Mouse (Mus musculus) induced T-regulatory cell, adult 2 months (primary cell): ENCODE data around the gene Dazap1.
A peak's percentile ranks its signal among the peaks of the same experiment; 100 is the strongest.

Experiments used
- DNase-seq: peaks from one replicate; pipeline ENCODE4 v3.0.0-alpha.2; 2012; ENCODE audit warnings: low read depth

Dazap1 gene

DNA sequence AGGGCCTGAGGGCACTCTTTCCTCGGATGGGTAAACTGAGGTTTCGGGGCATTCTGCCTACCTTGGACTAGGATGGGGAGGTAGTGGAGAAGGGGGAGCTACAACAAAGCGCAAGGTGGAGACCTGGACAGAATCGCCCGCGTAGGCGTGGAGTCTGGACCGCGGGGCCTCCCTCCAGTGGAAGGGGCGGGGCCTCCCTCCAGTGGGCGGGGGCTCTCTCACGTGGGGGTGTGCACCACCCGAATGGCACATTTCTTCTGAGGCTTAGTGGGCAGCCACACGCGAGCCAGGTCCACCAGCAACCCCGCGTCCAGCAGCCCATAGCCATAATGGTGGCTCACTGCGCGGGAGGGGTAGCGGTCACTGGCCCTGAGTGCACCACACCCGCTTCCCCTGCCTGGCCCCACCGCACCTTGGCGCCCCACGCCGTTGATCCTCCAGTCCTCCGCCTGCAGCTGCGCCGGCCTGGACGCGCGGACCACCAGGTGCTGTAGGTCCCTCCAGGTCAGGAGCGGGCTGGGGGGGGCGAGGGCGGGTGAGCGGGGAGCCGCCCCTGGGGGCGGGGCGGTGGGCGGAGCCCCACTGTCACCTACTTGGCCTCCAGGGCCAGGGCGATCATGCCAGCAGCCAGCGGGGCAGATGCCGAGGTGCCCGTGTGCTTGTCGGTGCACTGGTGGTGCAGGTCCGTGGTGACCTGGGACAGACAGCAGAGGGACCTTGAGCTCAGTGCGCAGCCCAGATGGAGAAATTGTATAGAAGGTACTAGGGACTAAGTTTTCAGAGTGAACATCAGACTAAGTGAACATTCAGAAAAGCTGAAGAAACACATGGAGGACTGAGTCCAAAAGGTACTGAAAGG is 62.2 kb downstream of the Dazap1 start:
- DNase-seq: peak; percentile 85

DNA sequence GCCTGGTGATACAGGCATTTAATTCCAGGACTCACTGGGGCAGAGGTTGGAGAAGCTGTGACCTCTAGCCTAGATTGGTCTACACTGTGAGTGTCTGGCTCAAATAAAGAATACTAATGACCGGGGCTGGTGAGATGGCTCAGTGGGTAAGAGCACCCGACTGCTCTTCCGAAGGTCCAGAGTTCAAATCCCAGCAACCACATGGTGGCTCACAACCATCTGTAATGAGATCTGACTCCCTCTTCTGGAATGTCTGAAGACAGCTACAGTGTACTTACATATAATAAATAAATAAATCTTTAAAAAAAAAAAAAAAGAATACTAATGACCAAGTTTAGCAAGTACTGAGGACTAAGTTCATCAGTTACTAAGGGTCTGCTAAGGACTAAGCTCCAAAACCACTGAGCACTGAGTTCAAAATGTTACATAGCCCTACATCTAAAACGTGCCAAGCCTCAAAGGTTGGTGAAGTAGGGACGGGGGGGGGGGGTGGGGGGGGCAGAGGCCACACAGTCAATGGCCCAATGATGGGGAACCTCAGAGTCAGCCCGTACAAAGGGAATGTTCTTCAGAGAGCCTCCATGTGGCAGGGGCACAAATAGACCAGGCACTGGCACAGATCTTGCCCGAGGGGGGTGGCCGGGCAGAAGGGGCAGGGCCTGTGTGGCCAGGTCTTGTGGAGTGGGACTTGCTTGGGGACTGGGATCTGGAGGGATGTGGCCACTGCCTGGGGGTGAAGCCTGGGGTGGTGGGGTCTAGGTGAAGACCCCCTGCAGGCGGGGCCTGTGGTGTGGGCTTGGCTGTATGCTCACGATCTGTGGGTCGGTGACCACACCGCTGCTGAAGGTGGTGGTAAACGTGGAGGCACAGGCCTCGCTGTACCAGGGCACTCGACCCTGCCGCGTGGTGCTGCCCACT is 63.1 kb downstream of the Dazap1 start:
- no peak for DNase-seq

DNA sequence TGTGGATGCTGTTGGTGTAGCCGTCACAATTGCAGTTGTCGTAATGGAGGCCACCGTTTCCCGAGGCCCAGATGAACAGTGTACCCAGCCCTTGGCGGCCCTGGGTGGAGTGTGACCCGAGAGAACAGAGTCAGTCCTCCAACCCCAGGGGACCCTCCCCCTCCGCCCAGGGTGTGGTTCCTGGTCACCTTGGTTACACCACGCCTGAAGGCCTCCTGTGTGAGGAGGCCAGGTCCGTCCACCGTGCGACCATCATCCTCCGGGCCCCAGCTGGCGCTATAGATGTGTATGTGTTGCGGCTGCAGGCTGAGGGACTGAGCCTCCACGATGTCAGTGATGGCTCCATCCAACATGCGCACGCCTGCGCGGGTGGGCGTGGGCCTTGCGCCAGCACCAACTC is 63.8 kb downstream of the Dazap1 start:
- DNase-seq: no peak

DNA sequence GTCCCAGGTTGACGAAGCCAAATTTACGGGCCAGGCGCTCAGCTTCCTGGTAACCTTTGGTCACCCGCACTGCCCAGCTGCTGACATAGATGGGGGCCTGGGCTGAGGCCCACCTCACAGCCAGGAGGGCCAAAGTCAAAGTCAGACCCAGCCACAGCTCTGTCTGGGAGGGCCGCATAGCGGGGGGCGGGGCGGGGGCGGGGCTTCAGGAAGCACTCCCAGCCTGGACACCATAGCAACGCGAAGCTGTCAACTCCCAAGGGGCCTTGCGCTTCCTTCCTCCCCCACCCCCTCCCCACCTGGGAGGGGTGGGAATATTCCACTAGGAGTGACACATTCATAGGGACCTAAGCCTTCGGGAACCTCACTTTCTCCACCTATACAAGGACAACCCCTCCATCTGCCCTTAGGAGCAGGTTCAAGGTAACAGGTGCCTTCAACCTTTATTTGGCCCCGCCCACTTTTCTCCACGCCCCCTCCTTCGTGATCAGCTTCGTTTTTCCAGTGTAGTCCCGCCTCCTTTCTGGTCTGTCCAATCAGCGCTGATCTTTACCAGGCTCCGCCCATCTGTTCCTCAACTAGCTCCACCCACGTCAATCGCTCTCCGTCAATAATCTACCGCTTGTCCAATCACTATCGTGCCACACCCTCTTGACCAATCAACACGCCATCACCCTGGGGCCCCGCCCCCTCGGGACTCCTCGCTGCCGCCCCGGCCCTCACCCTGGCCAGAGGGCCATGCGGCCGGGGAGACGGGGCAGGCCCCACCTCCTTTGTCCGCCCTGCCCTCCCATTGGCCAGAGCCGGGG is 68.2 kb downstream of the Dazap1 start, which contains the start of the genes Pcsk4 and Reep6:
Gene Pcsk4 (minus strand): TSS at position 226 of the 809 bp plus-strand sequence.
Gene Reep6 (plus strand): TSS at position 681 of the 809 bp plus-strand sequence.
- DNase-seq: peak; percentile 97

DNA sequence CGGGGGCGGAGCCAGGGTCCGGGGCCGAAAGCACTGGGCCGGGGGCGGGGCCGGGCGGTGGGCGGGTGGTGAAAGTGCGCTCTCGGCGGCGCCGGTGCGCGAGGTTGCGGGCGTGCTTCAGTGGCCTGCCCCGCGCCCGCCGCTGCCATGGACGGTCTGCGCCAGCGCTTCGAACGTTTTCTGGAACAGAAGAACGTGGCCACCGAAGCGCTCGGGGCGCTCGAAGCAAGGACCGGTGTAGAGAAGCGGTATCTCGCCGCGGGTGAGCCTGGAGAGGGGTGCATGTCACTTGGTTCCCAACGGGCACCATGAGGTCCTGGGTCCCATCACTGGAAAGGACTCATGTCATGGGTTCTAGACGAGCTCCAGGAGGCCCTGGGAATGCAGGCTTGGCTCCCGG is 68.8 kb downstream of the Dazap1 start:
- DNase-seq: no peak

- DNase-seq: no peak
These were observed 69.6 kb downstream of the Dazap1 start for GRCm38 (mm10) chr10:80330888-80331287.

DNA sequence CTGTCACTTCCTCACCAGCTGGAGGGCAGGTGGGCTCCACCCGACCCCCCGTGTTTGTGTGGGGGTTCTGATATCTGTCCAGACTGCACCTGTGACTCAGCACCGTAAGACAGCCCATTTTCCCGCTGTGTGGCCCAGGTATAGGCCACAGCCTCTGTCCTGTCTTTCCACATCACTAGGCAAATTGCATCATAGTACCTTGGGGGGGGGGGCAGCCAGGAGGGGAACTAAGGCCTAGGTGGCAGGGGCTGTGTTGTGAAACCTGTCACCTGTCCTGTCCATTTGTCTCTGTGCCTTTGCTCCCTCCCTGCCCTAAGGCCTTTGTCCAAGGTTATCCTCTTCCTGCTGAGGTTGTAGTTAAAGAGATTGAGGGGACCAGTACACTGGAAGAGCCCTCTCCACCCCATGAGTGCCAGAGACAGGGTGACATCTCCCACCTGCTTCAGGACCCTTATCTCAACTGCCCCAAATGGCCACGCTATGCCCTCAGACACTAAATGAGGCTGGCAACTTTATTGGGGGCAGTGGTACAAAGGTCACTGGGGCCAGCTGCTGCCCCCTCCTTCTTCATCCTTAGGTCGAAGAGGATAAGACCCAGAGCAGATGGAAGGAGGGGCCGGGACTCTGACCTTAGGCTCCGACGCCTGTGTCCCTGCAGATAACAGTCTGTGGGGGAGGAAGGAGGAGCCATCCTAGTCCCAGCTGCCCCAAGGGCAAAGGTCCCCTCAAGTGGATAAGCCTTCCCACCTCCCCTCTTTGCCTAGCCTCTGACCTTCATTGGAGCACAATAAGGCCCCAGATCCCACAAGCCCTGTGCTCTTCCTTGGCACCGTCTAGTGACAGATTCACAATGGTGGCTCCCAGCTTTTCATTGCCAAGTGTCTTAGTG is 70.6 kb downstream of the Dazap1 start:
- DNase-seq: no peak

GRCm38 (mm10) chr10:80332525-80332989 is 71.3 kb downstream of the Dazap1 start:
- no peak for DNase-seq

GRCm38 (mm10) chr10:80336263-80336662 is 75.0 kb downstream of the Dazap1 start:
- peak; percentile 46 for DNase-seq
